Mouse (Mus musculus): Measurements from ENCODE around the gene Ndufs7. TPM values are rescaled to one million over a fixed set of nuclear protein-coding genes. Genes with fewer than 3 reads are reported as not detected.

Ndufs7 gene
- total RNA-seq, 1 experiment = 205 TPM

GRCm38 (mm10) chr10:80265149-80265486, 16.2 kb downstream of the Ndufs7 start:
- peaks cover 18% of the 10 kb centered on the region for H3K36me3 ChIP-seq (ENCODE audit: control insufficient read depth, insufficient read depth, low read length, poor library complexity, severe bottlenecking)
- no peaks in the 10 kb centered on the region for H3K9me3 ChIP-seq (ENCODE audit: control insufficient read depth, insufficient read depth, low read depth, low read length)
- H3K4me1 ChIP-seq (ENCODE audit: control insufficient read depth in 2 of 2, insufficient read depth in 2 of 2, low read length in 2 of 2, poor library complexity in 1 of 2) = peaks cover 0 to 10% of the 10 kb centered on the region in 2 experiments; a peak in 2 of 4 replicates
- H3K27ac ChIP-seq (ENCODE audit: insufficient read depth, low read depth, low read length, poor library complexity, severe bottlenecking) = peak overlapping the region; percentile 64
- peak overlapping the region; percentile 96 for H3K9ac ChIP-seq (ENCODE audit: insufficient read depth, low read depth, low read length, poor library complexity, severe bottlenecking)
- TF ChIP-seq ZNF384 (IDR thresholded peaks at IDR 0.05; ENCODE audit: low read depth, low read length) = no peak
- no peak for TF ChIP-seq ZC3H11A (IDR thresholded peaks at IDR 0.05; ENCODE audit: borderline replicate concordance, low read depth, low read length)
- no peak for TF ChIP-seq HCFC1 (IDR thresholded peaks at IDR 0.05; ENCODE audit: borderline replicate concordance, insufficient read depth, low read length)
- TF ChIP-seq CHD2 (IDR thresholded peaks at IDR 0.05; ENCODE audit: low read depth, low read length) = no peak
- no peak for TF ChIP-seq MAFK (IDR thresholded peaks at IDR 0.05; ENCODE audit: insufficient read depth, low read depth, low read length)
- H3K4me3 ChIP-seq (ENCODE audit: insufficient read depth in 1 of 2, low read depth in 1 of 2, low read length in 2 of 2, poor library complexity in 1 of 2, severe bottlenecking in 1 of 2) = peak overlapping the region; percentile 93 to 98
- DNase-seq (ENCODE audit: low read depth, low spot score) = no peak
- in situ Hi-C loops (cut with MboI; ENCODE audit: low sequenced_read_pairs in 2 of 2, unreplicated experiment in 2 of 2) = no loop called here

DNA sequence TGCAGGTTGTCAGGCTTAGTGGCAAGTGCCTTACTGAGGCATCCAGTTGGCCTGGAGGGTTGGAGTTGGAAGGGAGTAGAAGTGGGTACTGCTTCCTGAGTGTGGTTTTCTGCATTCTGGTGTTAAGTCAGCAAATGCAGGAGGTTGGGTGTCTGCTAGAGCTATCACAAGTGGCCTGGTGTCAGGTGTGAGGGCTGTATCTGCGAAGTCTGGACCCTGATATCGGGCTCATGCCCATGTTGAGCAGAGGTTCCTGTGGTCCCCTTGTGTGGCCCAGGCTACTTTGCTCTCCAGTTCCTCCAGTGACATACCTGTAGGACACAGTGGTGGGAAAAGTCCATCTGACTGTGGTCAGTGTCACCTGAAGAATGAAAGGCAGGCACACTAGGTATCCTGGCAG, 21.2 kb downstream of the Ndufs7 start:
- H3K27ac ChIP-seq (ENCODE audit: insufficient read depth, low read depth, low read length, poor library complexity, severe bottlenecking) = no peak overlapping the region

DNA sequence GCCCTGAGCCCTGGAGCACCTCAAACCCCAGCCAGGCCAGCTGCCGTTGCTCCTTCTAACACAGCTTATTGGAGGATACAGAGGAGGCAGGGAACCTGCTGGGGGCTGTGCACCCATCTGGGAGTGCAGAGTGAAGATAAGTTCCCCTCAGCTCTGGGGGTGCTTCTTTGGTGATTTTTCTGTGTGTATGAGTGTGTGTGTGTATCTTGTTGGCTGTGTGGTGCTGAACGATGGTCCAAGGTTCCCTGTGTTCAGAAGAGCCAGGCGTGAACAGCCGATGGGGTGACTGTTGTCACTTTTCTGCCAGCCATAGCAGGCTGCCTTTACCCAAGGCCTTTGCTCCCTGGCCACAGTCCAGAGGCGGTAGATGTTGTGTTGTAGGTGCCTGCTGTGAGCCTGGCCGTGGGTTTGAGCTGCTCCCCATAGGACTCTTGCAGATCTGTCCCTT, 21.8 kb downstream of the Ndufs7 start:
- TF ChIP-seq MAFK (IDR thresholded peaks at IDR 0.05; ENCODE audit: insufficient read depth, low read depth, low read length) = no peak
- TF ChIP-seq ZNF384 (IDR thresholded peaks at IDR 0.05; ENCODE audit: low read depth, low read length) = no peak
- no peak for TF ChIP-seq CHD2 (IDR thresholded peaks at IDR 0.05; ENCODE audit: low read depth, low read length)
- no peak for DNase-seq (ENCODE audit: low read depth, low spot score)
- Histone ChIP-seq H3K4me3 (ENCODE audit: insufficient read depth in 1 of 2, low read depth in 1 of 2, low read length in 2 of 2, poor library complexity in 1 of 2, severe bottlenecking in 1 of 2) (no peak overlapping the region), H3K9ac (ENCODE audit: insufficient read depth, low read depth, low read length, poor library complexity, severe bottlenecking) (peak overlapping the region; percentile 11; the same call in 1 of the 2 replicates), H3K36me3 (ENCODE audit: control insufficient read depth, insufficient read depth, low read length, poor library complexity, severe bottlenecking) (peaks cover 38% of the 10 kb centered on the region), H3K27ac (ENCODE audit: insufficient read depth, low read depth, low read length, poor library complexity, severe bottlenecking) (no peak overlapping the region), H3K4me1 (ENCODE audit: control insufficient read depth in 2 of 2, insufficient read depth in 2 of 2, low read length in 2 of 2, poor library complexity in 1 of 2) (peaks cover 0 to 11% of the 10 kb centered on the region in 2 experiments; a peak in 2 of 4 replicates), H3K9me3 (ENCODE audit: control insufficient read depth, insufficient read depth, low read depth, low read length) (no peaks in the 10 kb centered on the region)
- in situ Hi-C loops (cut with MboI; ENCODE audit: low sequenced_read_pairs in 2 of 2, unreplicated experiment in 2 of 2) = no loop called here

More for the DNA sequence above, 21.2 kb downstream of the Ndufs7 start:
- H3K9me3 ChIP-seq (ENCODE audit: control insufficient read depth, insufficient read depth, low read depth, low read length) = no peaks in the 10 kb centered on the region
- no peak for TF ChIP-seq MAFK (IDR thresholded peaks at IDR 0.05; ENCODE audit: insufficient read depth, low read depth, low read length)
- no peak for TF ChIP-seq ZC3H11A (IDR thresholded peaks at IDR 0.05; ENCODE audit: borderline replicate concordance, low read depth, low read length)
- TF ChIP-seq ZNF384 (IDR thresholded peaks at IDR 0.05; ENCODE audit: low read depth, low read length) = no peak
- no peak for TF ChIP-seq CHD2 (IDR thresholded peaks at IDR 0.05; ENCODE audit: low read depth, low read length)
- no peak for TF ChIP-seq HCFC1 (IDR thresholded peaks at IDR 0.05; ENCODE audit: borderline replicate concordance, insufficient read depth, low read length)
- peaks cover 38% of the 10 kb centered on the region for H3K36me3 ChIP-seq (ENCODE audit: control insufficient read depth, insufficient read depth, low read length, poor library complexity, severe bottlenecking)
- peaks cover 0 to 11% of the 10 kb centered on the region in 2 experiments; a peak in 2 of 4 replicates for H3K4me1 ChIP-seq (ENCODE audit: control insufficient read depth in 2 of 2, insufficient read depth in 2 of 2, low read length in 2 of 2, poor library complexity in 1 of 2)
- DNase-seq (ENCODE audit: low read depth, low spot score) = no peak
- in situ Hi-C loops (cut with MboI; ENCODE audit: low sequenced_read_pairs in 2 of 2, unreplicated experiment in 2 of 2) = no loop called here
- no peak overlapping the region for H3K4me3 ChIP-seq (ENCODE audit: insufficient read depth in 1 of 2, low read depth in 1 of 2, low read length in 2 of 2, poor library complexity in 1 of 2, severe bottlenecking in 1 of 2)
- 0 out of 2 replicates have a peak overlapping the region, but pooled peaks have one; percentile 11 for H3K9ac ChIP-seq (ENCODE audit: insufficient read depth, low read depth, low read length, poor library complexity, severe bottlenecking)

GRCm38 (mm10) chr10:80271186-80271843, 22.4 kb downstream of the Ndufs7 start:
- H3K4me1 ChIP-seq (ENCODE audit: control insufficient read depth in 2 of 2, insufficient read depth in 2 of 2, low read length in 2 of 2, poor library complexity in 1 of 2) = peaks cover 0 to 13% of the 10 kb centered on the region in 2 experiments; a peak in 2 of 4 replicates
- in situ Hi-C loops (cut with MboI; ENCODE audit: low sequenced_read_pairs in 2 of 2, unreplicated experiment in 2 of 2) = no loop called here
- TF ChIP-seq MAFK (IDR thresholded peaks at IDR 0.05; ENCODE audit: insufficient read depth, low read depth, low read length) (no peak), CHD2 (IDR thresholded peaks at IDR 0.05; ENCODE audit: low read depth, low read length) (no peak), HCFC1 (IDR thresholded peaks at IDR 0.05; ENCODE audit: borderline replicate concordance, insufficient read depth, low read length) (no peak), ZC3H11A (IDR thresholded peaks at IDR 0.05; ENCODE audit: borderline replicate concordance, low read depth, low read length) (no peak), ZNF384 (IDR thresholded peaks at IDR 0.05; ENCODE audit: low read depth, low read length) (no peak)
- H3K36me3 ChIP-seq (ENCODE audit: control insufficient read depth, insufficient read depth, low read length, poor library complexity, severe bottlenecking) = peaks cover 43% of the 10 kb centered on the region
- no peak overlapping the region for H3K9ac ChIP-seq (ENCODE audit: insufficient read depth, low read depth, low read length, poor library complexity, severe bottlenecking)
- no peak overlapping the region for H3K27ac ChIP-seq (ENCODE audit: insufficient read depth, low read depth, low read length, poor library complexity, severe bottlenecking)
- no peaks in the 10 kb centered on the region for H3K9me3 ChIP-seq (ENCODE audit: control insufficient read depth, insufficient read depth, low read depth, low read length)
- no peak for DNase-seq (ENCODE audit: low read depth, low spot score)
- H3K4me3 ChIP-seq (ENCODE audit: insufficient read depth in 1 of 2, low read depth in 1 of 2, low read length in 2 of 2, poor library complexity in 1 of 2, severe bottlenecking in 1 of 2) = no peak overlapping the region
